Mouse (Mus musculus): ENCODE measurements around the gene Kbtbd8. TPM values are rescaled to one million over a fixed set of nuclear protein-coding genes. Genes with fewer than 3 reads are reported as not detected.

The Kbtbd8 gene
- polyA plus RNA-seq, 1 experiment, result 3.3 TPM

GRCm38 (mm10) chr6:95116513-95116912, 527 bp upstream of the Kbtbd8 start:
- no peak for DNase-seq (ENCODE audit: low read depth)
- no peak for TF ChIP-seq CTCF (IDR thresholded peaks at IDR 0.05; ENCODE audit: borderline replicate concordance, extremely low read depth, insufficient read depth, insufficient read length)
- no peak for TF ChIP-seq POLR2A (IDR thresholded peaks at IDR 0.05; ENCODE audit: borderline replicate concordance, extremely low read depth, insufficient read depth, insufficient read length, poor library complexity, severe bottlenecking)

GRCm38 (mm10) chr6:95117614-95118541, 838 bp downstream of the Kbtbd8 start:
- TF ChIP-seq POLR2A (IDR thresholded peaks at IDR 0.05; ENCODE audit: borderline replicate concordance, extremely low read depth, insufficient read depth, insufficient read length, poor library complexity, severe bottlenecking) (peak; percentile 43; the same call in 1 of the 2 replicates), CTCF (IDR thresholded peaks at IDR 0.05; ENCODE audit: borderline replicate concordance, extremely low read depth, insufficient read depth, insufficient read length) (no peak)
- peak; percentile 100 for DNase-seq (ENCODE audit: low read depth)

GRCm38 (mm10) chr6:95119389-95119788, 2.3 kb downstream of the Kbtbd8 start:
- TF ChIP-seq CTCF (IDR thresholded peaks at IDR 0.05; ENCODE audit: borderline replicate concordance, extremely low read depth, insufficient read depth, insufficient read length) (no peak), POLR2A (IDR thresholded peaks at IDR 0.05; ENCODE audit: borderline replicate concordance, extremely low read depth, insufficient read depth, insufficient read length, poor library complexity, severe bottlenecking) (no peak)

GRCm38 (mm10) chr6:95149931-95150534, 33.0 kb downstream of the Kbtbd8 start:
- TF ChIP-seq CTCF (IDR thresholded peaks at IDR 0.05; ENCODE audit: borderline replicate concordance, extremely low read depth, insufficient read depth, insufficient read length) (no peak), POLR2A (IDR thresholded peaks at IDR 0.05; ENCODE audit: borderline replicate concordance, extremely low read depth, insufficient read depth, insufficient read length, poor library complexity, severe bottlenecking) (no peak)

More at GRCm38 (mm10) chr6:95119389-95119788, 2.3 kb downstream of the Kbtbd8 start:
- no peak for DNase-seq (ENCODE audit: low read depth)

GRCm38 (mm10) chr6:95150885-95151284, 33.8 kb downstream of the Kbtbd8 start:
- no peak for DNase-seq (ENCODE audit: low read depth)
- TF ChIP-seq CTCF (IDR thresholded peaks at IDR 0.05; ENCODE audit: borderline replicate concordance, extremely low read depth, insufficient read depth, insufficient read length), result no peak

More at GRCm38 (mm10) chr6:95149931-95150534, 33.0 kb downstream of the Kbtbd8 start:
- no peak for DNase-seq (ENCODE audit: low read depth)

GRCm38 (mm10) chr6:95151563-95151962, 34.5 kb downstream of the Kbtbd8 start:
- no peak for TF ChIP-seq CTCF (IDR thresholded peaks at IDR 0.05; ENCODE audit: borderline replicate concordance, extremely low read depth, insufficient read depth, insufficient read length)
- no peak for TF ChIP-seq POLR2A (IDR thresholded peaks at IDR 0.05; ENCODE audit: borderline replicate concordance, extremely low read depth, insufficient read depth, insufficient read length, poor library complexity, severe bottlenecking)
- DNase-seq (ENCODE audit: low read depth), result no peak

GRCm38 (mm10) chr6:95163965-95164364, 46.9 kb downstream of the Kbtbd8 start:
- DNase-seq (ENCODE audit: low read depth), result no peak
- no peak for TF ChIP-seq POLR2A (IDR thresholded peaks at IDR 0.05; ENCODE audit: borderline replicate concordance, extremely low read depth, insufficient read depth, insufficient read length, poor library complexity, severe bottlenecking)
- TF ChIP-seq CTCF (IDR thresholded peaks at IDR 0.05; ENCODE audit: borderline replicate concordance, extremely low read depth, insufficient read depth, insufficient read length), result no peak

- DNase-seq (ENCODE audit: low read depth), result no peak
- TF ChIP-seq POLR2A (IDR thresholded peaks at IDR 0.05; ENCODE audit: borderline replicate concordance, extremely low read depth, insufficient read depth, insufficient read length, poor library complexity, severe bottlenecking) (no peak), CTCF (IDR thresholded peaks at IDR 0.05; ENCODE audit: borderline replicate concordance, extremely low read depth, insufficient read depth, insufficient read length) (no peak)
Observed at GRCm38 (mm10) chr6:95165630-95166029, 48.6 kb downstream of the Kbtbd8 start.

GRCm38 (mm10) chr6:95167668-95168227, 50.7 kb downstream of the Kbtbd8 start:
- TF ChIP-seq CTCF (IDR thresholded peaks at IDR 0.05; ENCODE audit: borderline replicate concordance, extremely low read depth, insufficient read depth, insufficient read length) (no peak), POLR2A (IDR thresholded peaks at IDR 0.05; ENCODE audit: borderline replicate concordance, extremely low read depth, insufficient read depth, insufficient read length, poor library complexity, severe bottlenecking) (no peak)
- peak; percentile 90 for DNase-seq (ENCODE audit: low read depth)

- TF ChIP-seq POLR2A (IDR thresholded peaks at IDR 0.05; ENCODE audit: borderline replicate concordance, extremely low read depth, insufficient read depth, insufficient read length, poor library complexity, severe bottlenecking), result no peak
- TF ChIP-seq CTCF (IDR thresholded peaks at IDR 0.05; ENCODE audit: borderline replicate concordance, extremely low read depth, insufficient read depth, insufficient read length), result no peak
- DNase-seq (ENCODE audit: low read depth), result no peak
Observed at GRCm38 (mm10) chr6:95169411-95169810, 52.4 kb downstream of the Kbtbd8 start.
